Mouse (Mus musculus) intestine, embryonic 16.5 days (tissue): ENCODE measurements around the gene Cacng7. TPM values are rescaled to one million over a fixed set of nuclear protein-coding genes. Genes with fewer than 3 reads are reported as not detected.

ENCODE experiments used
- ATAC-seq: fragments of 200-750 bp; cut with Nextera tagmentation; 2 replicates; pipeline ENCODE4 v1.8.0; 2017; ENCODE audit warnings: moderate TSS enrichment, moderate library complexity
- H3K27ac ChIP-seq: fragments of 300-500 bp; sonication (generic); 2 replicates; pipeline ENCODE4 v1.5.1; 2014; ENCODE audit warnings: mild to moderate bottlenecking, low read length
- H3K27me3 ChIP-seq: fragments of 300-500 bp; sonication (generic); replicated peaks from 2 replicates; pipeline ENCODE4 v1.6.1; 2014; ENCODE audit warnings: low read length, control low read depth, mixed read lengths; ENCODE audit not compliant: control insufficient read depth, insufficient read depth
- H3K36me3 ChIP-seq: fragments of 300-500 bp; sonication (generic); 2 replicates; pipeline ENCODE4 v1.6.1; 2014; ENCODE audit warnings: low read length, control low read depth; ENCODE audit not compliant: control insufficient read depth, insufficient read depth
- H3K4me1 ChIP-seq: fragments of 300-500 bp; sonication (generic); 2 replicates; pipeline ENCODE4 v1.6.1; 2014; ENCODE audit warnings: low read length, control low read depth, mixed read lengths; ENCODE audit not compliant: control insufficient read depth, insufficient read depth
- H3K4me2 ChIP-seq: fragments of 300-500 bp; sonication (generic); 2 replicates; pipeline ENCODE4 v1.6.1; 2014; ENCODE audit warnings: low read depth, low read length, control low read depth
- H3K4me3 ChIP-seq: fragments of 300-500 bp; sonication (generic); 2 replicates; pipeline ENCODE4 v1.5.1; 2014; ENCODE audit warnings: mild to moderate bottlenecking, low read length
- H3K9ac ChIP-seq: fragments of 300-500 bp; sonication (generic); 2 replicates; pipeline ENCODE4 v1.6.1; 2014; ENCODE audit warnings: low read depth, low read length
- H3K9me3 ChIP-seq: fragments of 300-500 bp; sonication (generic); 2 replicates; pipeline ENCODE4 v1.6.1; 2016; ENCODE audit warnings: low read length, control low read depth; ENCODE audit not compliant: control insufficient read depth
- WGBS: fragments of 180-500 bp; shearing (Covaris S2); extraction: QIAGEN DNeasy Blood & Tissue Kit; methylation state at CpG from one replicate; pipeline ENCODE4 v1.1.7; 2014; 5-methylcytosine and 5-hydroxymethylcytosine counted together
- polyA plus RNA-seq: library from polyadenylated mRNA; unstranded; fragments of >200 nt; fragmentation: Nextera tagmentation; extraction: Ambion mirVana; gene quantifications from 2 replicates; pipeline ENCODE4 v1.2.1, GENCODE M21; 2015

Cacng7 gene
- polyA plus RNA-seq, 1 experiment from 2014 or later, result 1.1 TPM

- H3K4me3 ChIP-seq, result peak overlapping the region; percentile 60
- no peaks in the 10 kb centered on the region for H3K9me3 ChIP-seq
- no peak for ATAC-seq
- peak overlapping the region; percentile 62 for H3K4me2 ChIP-seq
- peak overlapping the region; percentile 65; the same call in 1 of the 2 replicates for H3K27ac ChIP-seq
- no peaks in the 10 kb centered on the region for H3K36me3 ChIP-seq
- H3K4me1 ChIP-seq, result peaks cover 12% of the 10 kb centered on the region
- H3K9ac ChIP-seq, result peak overlapping the region; percentile 69
- 12% methylated on average over 5 of the region's 5 CpGs for WGBS
- H3K27me3 ChIP-seq, result peaks cover 20% of the 10 kb centered on the region
Observed at GRCm38 (mm10) chr7:3333542-3333941, 787 bp downstream of the Cacng7 start.

GRCm38 (mm10) chr7:3336412-3336811 is 3.7 kb downstream of the Cacng7 start:
- ATAC-seq, result no peak
- Histone ChIP-seq H3K4me2 (no peak overlapping the region), H3K36me3 (peaks cover 2% of the 10 kb centered on the region; the same call in 1 of the 2 replicates), H3K9ac (no peak overlapping the region), H3K4me3 (no peak overlapping the region), H3K9me3 (no peaks in the 10 kb centered on the region), H3K27ac (no peak overlapping the region), H3K4me1 (peaks cover 5% of the 10 kb centered on the region; the same call in 1 of the 2 replicates), H3K27me3 (peaks cover 10% of the 10 kb centered on the region)
- WGBS, result 61% methylated on average over 17 of the region's 17 CpGs

DNA sequence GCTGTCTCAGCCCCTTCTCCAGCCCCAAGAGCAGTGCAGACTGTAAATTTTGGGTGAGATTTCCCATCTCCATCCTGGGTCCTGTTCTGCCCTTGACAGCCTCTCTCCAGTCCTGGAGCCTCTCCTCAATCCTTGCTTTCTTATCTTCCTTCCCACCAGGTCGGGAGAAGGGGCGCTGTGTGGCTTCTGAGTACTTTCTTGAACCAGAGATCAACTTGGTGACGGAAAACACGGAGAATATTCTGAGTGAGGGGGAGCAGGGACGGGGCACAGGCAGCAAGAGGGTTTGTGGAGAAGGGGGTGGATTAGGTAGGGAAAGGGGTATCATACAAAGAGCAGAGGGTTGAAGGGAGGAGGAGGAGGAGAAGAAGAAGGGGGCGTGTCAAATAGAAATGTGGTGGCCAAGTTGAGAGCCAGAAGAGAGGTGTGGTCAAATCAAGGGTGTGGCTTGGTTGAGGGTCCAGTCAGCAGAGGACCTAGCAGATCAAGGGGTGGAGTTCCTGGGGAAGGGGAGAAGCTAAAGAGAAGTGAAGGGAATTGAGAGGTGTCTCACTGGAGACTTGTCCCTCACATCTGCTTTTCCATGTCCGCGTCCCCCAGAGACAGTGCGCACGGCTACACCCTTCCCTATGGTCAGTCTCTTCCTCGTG is 5.7 kb downstream of the Cacng7 start:
- Histone ChIP-seq H3K9ac (no peak overlapping the region), H3K27ac (no peak overlapping the region), H3K4me2 (no peak overlapping the region), H3K27me3 (0 out of 2 replicates have a peak, but pooled peaks cover 2% of the 10 kb centered on the region), H3K4me3 (no peak overlapping the region), H3K9me3 (no peaks in the 10 kb centered on the region), H3K36me3 (peaks cover 2% of the 10 kb centered on the region; the same call in 1 of the 2 replicates), H3K4me1 (0 out of 2 replicates have a peak, but pooled peaks cover 3% of the 10 kb centered on the region)
- no peak for ATAC-seq
- 70% methylated on average over 11 of the region's 11 CpGs for WGBS

DNA sequence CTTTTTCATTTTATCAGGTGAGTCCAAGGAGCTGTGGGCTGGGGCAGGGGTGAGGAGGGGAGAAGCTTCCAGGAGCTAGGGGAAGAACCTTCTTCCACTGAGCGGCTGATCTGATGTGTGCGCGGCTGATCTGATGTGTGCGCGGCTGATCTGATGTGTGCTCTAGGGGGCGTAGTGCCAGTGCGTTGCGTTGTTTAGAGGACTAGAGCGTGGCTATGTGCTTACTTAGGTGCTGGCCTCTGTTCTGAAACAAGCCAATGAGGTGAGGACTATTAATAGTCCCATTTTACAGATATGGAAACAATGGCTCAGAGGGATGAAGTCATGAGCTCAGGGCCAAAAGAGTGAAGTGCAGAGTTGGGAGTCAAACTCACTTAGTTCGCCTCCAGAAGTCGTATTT is 6.3 kb downstream of the Cacng7 start:
- Histone ChIP-seq H3K27ac (no peak overlapping the region), H3K4me2 (no peak overlapping the region), H3K4me3 (no peak overlapping the region), H3K4me1 (no peaks in the 10 kb centered on the region), H3K9me3 (no peaks in the 10 kb centered on the region), H3K9ac (no peak overlapping the region), H3K27me3 (0 out of 2 replicates have a peak, but pooled peaks cover 2% of the 10 kb centered on the region), H3K36me3 (peaks cover 2% of the 10 kb centered on the region; the same call in 1 of the 2 replicates)
- 83% methylated on average over 11 of the region's 11 CpGs for WGBS
- ATAC-seq, result no peak

- Histone ChIP-seq H3K36me3 (peaks cover 2% of the 10 kb centered on the region; the same call in 1 of the 2 replicates), H3K4me3 (no peak overlapping the region), H3K4me1 (no peaks in the 10 kb centered on the region), H3K9ac (no peak overlapping the region), H3K27ac (no peak overlapping the region), H3K4me2 (no peak overlapping the region), H3K9me3 (no peaks in the 10 kb centered on the region), H3K27me3 (no peaks in the 10 kb centered on the region)
- 86% methylated on average over 3 of the region's 3 CpGs for WGBS
- ATAC-seq, result no peak
Observed at GRCm38 (mm10) chr7:3343861-3344260, 11.1 kb downstream of the Cacng7 start.

GRCm38 (mm10) chr7:3345301-3345700 is 12.5 kb downstream of the Cacng7 start:
- no peak overlapping the region for H3K27ac ChIP-seq
- H3K9ac ChIP-seq, result no peak overlapping the region
- H3K9me3 ChIP-seq, result no peaks in the 10 kb centered on the region
- no peaks in the 10 kb centered on the region for H3K4me1 ChIP-seq
- H3K4me3 ChIP-seq, result no peak overlapping the region
- H3K36me3 ChIP-seq, result peaks cover 2% of the 10 kb centered on the region; the same call in 1 of the 2 replicates
- H3K4me2 ChIP-seq, result no peak overlapping the region
- WGBS, result 88% methylated on average over 3 of the region's 3 CpGs
- ATAC-seq, result no peak
- H3K27me3 ChIP-seq, result no peaks in the 10 kb centered on the region

DNA sequence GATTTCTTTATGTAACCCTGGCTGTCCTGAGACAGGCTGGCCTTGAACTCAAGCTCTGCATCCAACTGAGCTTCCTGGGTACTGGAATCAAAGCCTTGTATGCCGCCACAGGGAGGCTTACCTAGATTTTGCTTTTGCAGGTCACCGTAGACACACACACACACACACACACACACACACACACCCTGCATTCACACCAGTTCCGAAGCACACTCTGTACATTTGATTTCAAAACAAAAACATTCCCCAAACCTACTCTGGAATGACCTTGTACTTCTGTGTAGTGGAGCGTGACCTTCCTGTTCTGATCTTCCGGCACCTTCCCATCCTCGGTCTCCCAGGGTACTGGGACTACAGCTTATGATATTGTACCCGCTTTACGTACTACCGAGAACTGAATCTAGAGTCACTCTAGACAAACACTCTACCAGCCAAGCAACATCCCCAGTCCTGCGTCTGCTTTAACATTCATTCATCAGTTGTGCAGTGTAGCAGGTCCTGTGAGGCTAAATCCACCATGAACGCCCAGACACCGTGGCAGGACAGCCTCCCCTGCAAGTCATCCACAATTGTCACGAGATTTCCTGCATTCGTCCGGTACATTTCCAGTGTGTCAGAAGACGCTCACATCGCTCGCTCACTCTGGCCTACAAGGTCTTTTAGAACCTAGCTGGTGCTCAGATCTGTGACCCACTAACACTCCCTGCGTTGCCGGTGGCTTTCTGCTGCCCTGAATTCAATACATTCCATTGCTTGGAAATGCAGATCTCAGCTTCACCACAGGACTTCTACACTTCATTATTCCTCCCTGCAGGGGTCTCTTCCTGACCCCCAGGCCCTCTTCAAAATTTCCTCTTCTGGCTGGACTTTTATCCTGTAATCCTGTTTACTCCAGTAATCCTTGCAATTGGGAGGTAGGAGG is 14.9 kb downstream of the Cacng7 start:
- no peaks in the 10 kb centered on the region for H3K4me1 ChIP-seq
- no peaks in the 10 kb centered on the region for H3K9me3 ChIP-seq
- 59% methylated on average over 20 of the region's 20 CpGs for WGBS
- no peak for ATAC-seq
- H3K36me3 ChIP-seq, result no peaks in the 10 kb centered on the region
- no peak overlapping the region for H3K27ac ChIP-seq
- H3K27me3 ChIP-seq, result no peaks in the 10 kb centered on the region
- no peak overlapping the region for H3K9ac ChIP-seq
- H3K4me3 ChIP-seq, result no peak overlapping the region
- no peak overlapping the region for H3K4me2 ChIP-seq

GRCm38 (mm10) chr7:3348326-3348725 is 15.6 kb downstream of the Cacng7 start:
- Histone ChIP-seq H3K27ac (no peak overlapping the region), H3K4me3 (no peak overlapping the region), H3K27me3 (no peaks in the 10 kb centered on the region), H3K9me3 (no peaks in the 10 kb centered on the region), H3K36me3 (no peaks in the 10 kb centered on the region), H3K4me2 (no peak overlapping the region), H3K4me1 (no peaks in the 10 kb centered on the region), H3K9ac (no peak overlapping the region)
- 75% methylated on average over 5 of the region's 5 CpGs for WGBS
- no peak for ATAC-seq

- 89% methylated on average over 9 of the region's 9 CpGs for WGBS
- H3K9me3 ChIP-seq, result no peaks in the 10 kb centered on the region
Observed at GRCm38 (mm10) chr7:3349775-3350174, 17.0 kb downstream of the Cacng7 start.

More at GRCm38 (mm10) chr7:3349775-3350174, 17.0 kb downstream of the Cacng7 start:
- ATAC-seq, result no peak
- H3K4me3 ChIP-seq, result no peak overlapping the region
- no peak overlapping the region for H3K27ac ChIP-seq
- no peaks in the 10 kb centered on the region for H3K27me3 ChIP-seq
- H3K4me2 ChIP-seq, result no peak overlapping the region
- no peaks in the 10 kb centered on the region for H3K4me1 ChIP-seq
- H3K36me3 ChIP-seq, result no peaks in the 10 kb centered on the region
- no peak overlapping the region for H3K9ac ChIP-seq
